Mouse (Mus musculus): Measurements from ENCODE around the gene Plac9a. TPM values are rescaled to one million over a fixed set of nuclear protein-coding genes. Genes with fewer than 3 reads are reported as not detected.
"Not testable (repeated sequence)": the region's sequence is repeated elsewhere in the genome, so short reads cannot be mapped to it uniquely, and the experiment has no call there.

The Plac9a gene
- polyA plus RNA-seq, 1 experiment from 2014 or later, result 13.2 TPM

DNA sequence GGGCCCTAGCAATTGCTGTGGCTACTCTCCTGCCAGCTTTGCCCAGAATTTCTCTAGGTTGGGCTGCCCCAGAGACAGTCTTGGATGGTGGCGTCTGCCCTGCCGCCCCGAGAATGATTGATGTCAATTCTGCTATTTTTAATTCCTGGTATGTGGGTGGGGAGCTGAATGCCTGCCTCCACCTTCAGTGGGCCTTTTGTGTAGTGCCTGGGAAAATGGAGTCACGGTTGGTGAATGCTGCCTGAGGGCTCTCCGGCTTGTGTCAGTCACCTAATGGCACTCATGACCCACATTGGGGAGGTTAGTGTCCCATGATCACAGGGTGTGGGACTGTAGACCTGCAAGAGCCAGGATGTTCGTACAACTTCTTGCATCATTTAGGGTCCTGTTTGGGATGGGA is 49.6 kb downstream of the Plac9a start:
- no peak overlapping the region for H3K4me2 ChIP-seq (replicated peaks; ENCODE audit: low read depth, low read length)
- H3K9ac ChIP-seq (replicated peaks; ENCODE audit: low read depth), result no peak overlapping the region
- no peak overlapping the region for H3K4me3 ChIP-seq (ENCODE audit: low read depth, low read length)
- H3K9me3 ChIP-seq (ENCODE audit: low read length), result no peaks in the 10 kb centered on the region
- 61% methylated on average over 6 of the region's 6 CpGs for WGBS
- H3K27ac ChIP-seq (ENCODE audit: low read length), result no peak overlapping the region
- H3K27me3 ChIP-seq (replicated peaks; ENCODE audit: insufficient read depth, low read length), result no peaks in the 10 kb centered on the region
- H3K36me3 ChIP-seq (ENCODE audit: insufficient read depth, low read length), result no peaks in the 10 kb centered on the region
- no peak for DNase-seq (ENCODE audit: low spot score)
- H3K4me1 ChIP-seq (ENCODE audit: insufficient read depth, low read depth, low read length), result peaks cover 25% of the 10 kb centered on the region
- no peak for ATAC-seq
- TF ChIP-seq EP300 (IDR thresholded peaks at IDR 0.05) (no peak), CTCF (IDR thresholded peaks at IDR 0.05) (no peak)

GRCm38 (mm10) chr14:25852121-25852561 is 50.8 kb downstream of the Plac9a start:
- Histone ChIP-seq H3K27me3 (replicated peaks; ENCODE audit: insufficient read depth, low read length) (no peaks in the 10 kb centered on the region), H3K9ac (replicated peaks; ENCODE audit: low read depth) (no peak overlapping the region), H3K4me3 (ENCODE audit: low read depth, low read length) (no peak overlapping the region), H3K9me3 (ENCODE audit: low read length) (no peaks in the 10 kb centered on the region), H3K4me1 (ENCODE audit: insufficient read depth, low read depth, low read length) (peaks cover 24% of the 10 kb centered on the region), H3K4me2 (replicated peaks; ENCODE audit: low read depth, low read length) (no peak overlapping the region), H3K27ac (ENCODE audit: low read length) (no peak overlapping the region), H3K36me3 (ENCODE audit: insufficient read depth, low read length) (no peaks in the 10 kb centered on the region)
- ATAC-seq (no peak), DNase-seq (ENCODE audit: low spot score) (no peak)
- TF ChIP-seq EP300 (IDR thresholded peaks at IDR 0.05), result no peak
- TF ChIP-seq CTCF (IDR thresholded peaks at IDR 0.05), result no peak
- 73% methylated on average over 11 of the region's 11 CpGs for WGBS

GRCm38 (mm10) chr14:25851189-25851588 is 51.7 kb downstream of the Plac9a start:
- Histone ChIP-seq H3K36me3 (ENCODE audit: insufficient read depth, low read length) (no peaks in the 10 kb centered on the region), H3K4me1 (ENCODE audit: insufficient read depth, low read depth, low read length) (peaks cover 16% of the 10 kb centered on the region), H3K9ac (replicated peaks; ENCODE audit: low read depth) (no peak overlapping the region), H3K27ac (ENCODE audit: low read length) (no peak overlapping the region), H3K9me3 (ENCODE audit: low read length) (no peaks in the 10 kb centered on the region), H3K4me3 (ENCODE audit: low read depth, low read length) (no peak overlapping the region), H3K4me2 (replicated peaks; ENCODE audit: low read depth, low read length) (no peak overlapping the region), H3K27me3 (replicated peaks; ENCODE audit: insufficient read depth, low read length) (no peaks in the 10 kb centered on the region)
- 57% methylated on average over 6 of the region's 6 CpGs for WGBS
- DNase-seq (ENCODE audit: low spot score) (no peak), ATAC-seq (no peak)
- TF ChIP-seq CTCF (IDR thresholded peaks at IDR 0.05), result no peak

GRCm38 (mm10) chr14:25850433-25850832 is 52.5 kb downstream of the Plac9a start:
- no peak overlapping the region for H3K4me2 ChIP-seq (replicated peaks; ENCODE audit: low read depth, low read length)
- no peak for TF ChIP-seq EP300 (IDR thresholded peaks at IDR 0.05)
- no peak for TF ChIP-seq CTCF (IDR thresholded peaks at IDR 0.05)
- H3K27ac ChIP-seq (ENCODE audit: low read length), result no peak overlapping the region
- DNase-seq (ENCODE audit: low spot score), result no peak
- no peaks in the 10 kb centered on the region for H3K27me3 ChIP-seq (replicated peaks; ENCODE audit: insufficient read depth, low read length)
- no peak overlapping the region for H3K9ac ChIP-seq (replicated peaks; ENCODE audit: low read depth)
- no peaks in the 10 kb centered on the region for H3K9me3 ChIP-seq (ENCODE audit: low read length)
- peaks cover 13% of the 10 kb centered on the region; the same call in 1 of the 2 replicates for H3K4me1 ChIP-seq (ENCODE audit: insufficient read depth, low read depth, low read length)
- no peaks in the 10 kb centered on the region for H3K36me3 ChIP-seq (ENCODE audit: insufficient read depth, low read length)
- ATAC-seq, result no peak
- no peak overlapping the region for H3K4me3 ChIP-seq (ENCODE audit: low read depth, low read length)
- 94% methylated on average over 2 of the region's 2 CpGs for WGBS

GRCm38 (mm10) chr14:25848708-25849107 is 54.2 kb downstream of the Plac9a start:
- H3K27ac ChIP-seq (ENCODE audit: low read length); H3K36me3 ChIP-seq (ENCODE audit: insufficient read depth, low read length); DNase-seq (ENCODE audit: low spot score); H3K27me3 ChIP-seq (replicated peaks; ENCODE audit: insufficient read depth, low read length); H3K4me3 ChIP-seq (ENCODE audit: low read depth, low read length); H3K9ac ChIP-seq (replicated peaks; ENCODE audit: low read depth); H3K9me3 ChIP-seq (ENCODE audit: low read length); ATAC-seq; H3K4me2 ChIP-seq (replicated peaks; ENCODE audit: low read depth, low read length): not testable (repeated sequence)
- WGBS, result 86% methylated on average over 3 of the region's 4 CpGs
- H3K4me1 ChIP-seq (ENCODE audit: insufficient read depth, low read depth, low read length), result peaks cover 10% of the 10 kb centered on the region; the same call in 1 of the 2 replicates

- no peaks in the 10 kb centered on the region for H3K27me3 ChIP-seq (replicated peaks; ENCODE audit: insufficient read depth, low read length)
- H3K9me3 ChIP-seq (ENCODE audit: low read length), result no peaks in the 10 kb centered on the region
- ATAC-seq (peak; percentile 54), DNase-seq (ENCODE audit: low spot score) (peak; percentile 40)
- 72% methylated on average over 6 of the region's 6 CpGs for WGBS
- no peak for TF ChIP-seq CTCF (IDR thresholded peaks at IDR 0.05)
- no peak for TF ChIP-seq EP300 (IDR thresholded peaks at IDR 0.05)
- H3K4me3 ChIP-seq (ENCODE audit: low read depth, low read length), result no peak overlapping the region
- no peaks in the 10 kb centered on the region for H3K36me3 ChIP-seq (ENCODE audit: insufficient read depth, low read length)
- H3K27ac ChIP-seq (ENCODE audit: low read length), result no peak overlapping the region
- no peak overlapping the region for H3K9ac ChIP-seq (replicated peaks; ENCODE audit: low read depth)
- H3K4me1 ChIP-seq (ENCODE audit: insufficient read depth, low read depth, low read length), result peaks cover 6% of the 10 kb centered on the region
- no peak overlapping the region for H3K4me2 ChIP-seq (replicated peaks; ENCODE audit: low read depth, low read length)
Observed at GRCm38 (mm10) chr14:25848237-25848636, 54.7 kb downstream of the Plac9a start.

GRCm38 (mm10) chr14:25847660-25848059 is 55.2 kb downstream of the Plac9a start:
- ATAC-seq, result no peak
- H3K27me3 ChIP-seq (replicated peaks; ENCODE audit: insufficient read depth, low read length), result no peaks in the 10 kb centered on the region
- no peak overlapping the region for H3K4me3 ChIP-seq (ENCODE audit: low read depth, low read length)
- no peak overlapping the region for H3K4me2 ChIP-seq (replicated peaks; ENCODE audit: low read depth, low read length)
- H3K4me1 ChIP-seq (ENCODE audit: insufficient read depth, low read depth, low read length), result peaks cover 5% of the 10 kb centered on the region
- TF ChIP-seq EP300 (IDR thresholded peaks at IDR 0.05) (no peak), CTCF (IDR thresholded peaks at IDR 0.05) (no peak)
- no peak for DNase-seq (ENCODE audit: low spot score)
- H3K9me3 ChIP-seq (ENCODE audit: low read length), result no peaks in the 10 kb centered on the region
- H3K27ac ChIP-seq (ENCODE audit: low read length), result no peak overlapping the region
- WGBS, result 33% methylated on average over 9 of the region's 9 CpGs
- H3K36me3 ChIP-seq (ENCODE audit: insufficient read depth, low read length), result no peaks in the 10 kb centered on the region
- no peak overlapping the region for H3K9ac ChIP-seq (replicated peaks; ENCODE audit: low read depth)

Data from lung, postnatal 0 days (tissue).